ENCODE assay signal across 7 mouse cellular contexts in genomic region chr13:37854455-37855220, GRCm38 (mm10).
A peak's percentile ranks its signal among the peaks of the same experiment; 100 is the strongest.
DNase-seq lines count a peak whose midpoint lies in the region; ATAC-seq and TF ChIP-seq lines count a peak whose summit lies in the region.

No protein-coding gene starts in this region.

- peak overlapping the region; percentile 6; the same call in 1 of the 2 replicates for H3K4me2 ChIP-seq in forebrain, embryonic 14.5 days (ENCODE audit: low read length)

- no peaks in the 10 kb centered on the region for H3K36me3 ChIP-seq in forebrain, embryonic 14.5 days (ENCODE audit: control insufficient read depth, insufficient read depth, low read length)
- H3K36me3 ChIP-seq in liver, adult 2 months (ENCODE audit: control insufficient read depth, insufficient read depth, low read length): no peaks in the 10 kb centered on the region

- H3K27ac ChIP-seq in forebrain, embryonic 14.5 days (ENCODE audit: low read depth, low read length): no peak overlapping the region
- H3K27ac ChIP-seq in liver, adult 2 months (replicated peaks; ENCODE audit: insufficient read depth, low read depth, low read length): peak overlapping the region; percentile 69

- 8% methylated on average over 14 of the region's 14 CpGs for WGBS in forebrain, embryonic 14.5 days
- WGBS in liver, adult 2 months: 25% methylated on average over 14 of the region's 14 CpGs

- H3K4me3 ChIP-seq in forebrain, embryonic 14.5 days (ENCODE audit: low read depth, low read length): no peak overlapping the region
- H3K4me3 ChIP-seq in liver, adult 2 months (ENCODE audit: insufficient read depth, low read depth, low read length): no peak overlapping the region

- H3K9me3 ChIP-seq in forebrain, embryonic 14.5 days (replicated peaks; ENCODE audit: control insufficient read depth, low read length): no peaks in the 10 kb centered on the region

- no peak for TF ChIP-seq POLR2A in liver, adult 2 months (IDR thresholded peaks at IDR 0.05; ENCODE audit: extremely low read depth, insufficient read depth, low read length)

- peaks cover 26% of the 10 kb centered on the region; the same call in 1 of the 2 replicates for H3K79me2 ChIP-seq in liver, adult 2 months (ENCODE audit: control insufficient read depth, insufficient read depth, low read length)

- DNase-seq in B cell, adult 2 months: peak; percentile 51
- DNase-seq in ES-CJ7 (ENCODE audit: low read depth, low spot score): peak; percentile 58
- DNase-seq in forebrain, embryonic 14.5 days (ENCODE audit: low spot score): no peak
- DNase-seq in liver, adult 2 months (ENCODE audit: extremely low read depth, low read depth, low spot score): no peak
- no peak for DNase-seq in gastrocnemius, postnatal 4 days (ENCODE audit: low spot score in 2 of 2)
- DNase-seq in layer of hippocampus, postnatal 14 days (ENCODE audit: low spot score in 2 of 2): no peak

- no peak for TF ChIP-seq CTCF in liver, adult 2 months (IDR thresholded peaks at IDR 0.05; ENCODE audit: low read depth, low read length)

- 0 out of 2 replicates have a peak, but pooled peaks cover 3% of the 10 kb centered on the region for H3K4me1 ChIP-seq in forebrain, embryonic 14.5 days (ENCODE audit: control insufficient read depth, insufficient read depth, low read length)
- peaks cover 12% of the 10 kb centered on the region for H3K4me1 ChIP-seq in liver, adult 2 months (ENCODE audit: control insufficient read depth, insufficient read depth, low read length)

- 0 out of 2 replicates have a peak, but pooled peaks cover 4% of the 10 kb centered on the region for H3K27me3 ChIP-seq in forebrain, embryonic 14.5 days (replicated peaks; ENCODE audit: control insufficient read depth, insufficient read depth, low read length)
- no peaks in the 10 kb centered on the region for H3K27me3 ChIP-seq in liver, adult 2 months (ENCODE audit: control insufficient read depth, insufficient read depth, low read length)

- no peak overlapping the region for H3K9ac ChIP-seq in forebrain, embryonic 14.5 days (ENCODE audit: low read length)
- H3K9ac ChIP-seq in liver, adult 2 months (ENCODE audit: low read depth, low read length): peak overlapping the region; percentile 9; the same call in 1 of the 2 replicates

- no peak for ATAC-seq in forebrain, embryonic 14.5 days
- ATAC-seq in neutrophil, adult 5-6 weeks (ENCODE audit: extremely low read depth, insufficient number of reproducible peaks, low FRiP score, poor library complexity, severe bottlenecking): peak; percentile 32; the same call in 1 of the 2 replicates

Comparison
In these comparisons a context has a peak if more than half of its experiments do, and no peak if none do; other contexts are left out.
1. DNase-seq: peak in B cell, adult 2 months (2 of 2) and ES-CJ7 (single experiment); none in forebrain, embryonic 14.5 days (single experiment), liver, adult 2 months (single experiment), gastrocnemius, postnatal 4 days (0 of 2) and layer of hippocampus, postnatal 14 days (0 of 2).